Mouse (Mus musculus) stomach, embryonic 14.5 days (tissue): ENCODE measurements around the gene Sash1. TPM values are rescaled to one million over a fixed set of nuclear protein-coding genes. Genes with fewer than 3 reads are reported as not detected.

Source experiments
- ATAC-seq: fragments of 200-750 bp; cut with Nextera tagmentation; 2 replicates; pipeline ENCODE4 v1.8.0; 2017; ENCODE audit warnings: low read depth, moderate TSS enrichment; ENCODE audit not compliant: insufficient number of reproducible peaks, insufficient read depth, low FRiP score
- H3K27ac ChIP-seq: fragments of 300-500 bp; sonication (generic); 2 replicates; pipeline ENCODE4 v1.5.1; 2014; ENCODE audit warnings: mild to moderate bottlenecking, low read length, moderate library complexity, mixed read lengths
- H3K27me3 ChIP-seq: fragments of 300-500 bp; sonication (generic); 2 replicates; pipeline ENCODE4 v1.6.1; 2014; ENCODE audit warnings: low read length, control low read depth, mixed read lengths; ENCODE audit not compliant: control insufficient read depth, insufficient read depth
- H3K36me3 ChIP-seq: fragments of 300-500 bp; sonication (generic); 2 replicates; pipeline ENCODE4 v1.6.1; 2014; ENCODE audit warnings: mild to moderate bottlenecking, control low read depth, low read length, moderate library complexity, mixed read lengths; ENCODE audit not compliant: control insufficient read depth, insufficient read depth
- H3K4me1 ChIP-seq: fragments of 300-500 bp; sonication (generic); 2 replicates; pipeline ENCODE4 v1.6.1; 2014; ENCODE audit warnings: low read length, control low read depth, mixed read lengths; ENCODE audit not compliant: control insufficient read depth, insufficient read depth
- H3K4me2 ChIP-seq: fragments of 300-500 bp; sonication (generic); replicated peaks from 2 replicates; pipeline ENCODE4 v1.6.1; 2014; ENCODE audit warnings: low read depth, low read length, control low read depth
- H3K4me3 ChIP-seq: fragments of 300-500 bp; sonication (generic); 2 replicates; pipeline ENCODE4 v1.5.1; 2014; ENCODE audit warnings: low read depth, low read length, control low read depth
- H3K9ac ChIP-seq: fragments of 300-500 bp; sonication (generic); replicated peaks from 2 replicates; pipeline ENCODE4 v1.6.1; 2014; ENCODE audit warnings: low read depth, mild to moderate bottlenecking, control low read depth, low read length, moderate library complexity, mixed read lengths
- H3K9me3 ChIP-seq: fragments of 300-500 bp; sonication (generic); 2 replicates; pipeline ENCODE4 v1.6.1; 2016; ENCODE audit warnings: low read depth, low read length, control low read depth; ENCODE audit not compliant: control insufficient read depth
- WGBS: fragments of 180-500 bp; shearing (Covaris S2); extraction: QIAGEN DNeasy Blood & Tissue Kit; methylation state at CpG from one replicate; pipeline ENCODE4 v1.1.7; 2014; 5-methylcytosine and 5-hydroxymethylcytosine counted together
- polyA plus RNA-seq: library from polyadenylated mRNA; unstranded; fragments of >200 nt; fragmentation: Nextera tagmentation; extraction: Ambion mirVana; gene quantifications from 2 replicates; pipeline ENCODE4 v1.2.1, GENCODE M21; 2014

Gene Sash1
- polyA plus RNA-seq, 1 experiment from 2014 or later, result 9.3 TPM

DNA sequence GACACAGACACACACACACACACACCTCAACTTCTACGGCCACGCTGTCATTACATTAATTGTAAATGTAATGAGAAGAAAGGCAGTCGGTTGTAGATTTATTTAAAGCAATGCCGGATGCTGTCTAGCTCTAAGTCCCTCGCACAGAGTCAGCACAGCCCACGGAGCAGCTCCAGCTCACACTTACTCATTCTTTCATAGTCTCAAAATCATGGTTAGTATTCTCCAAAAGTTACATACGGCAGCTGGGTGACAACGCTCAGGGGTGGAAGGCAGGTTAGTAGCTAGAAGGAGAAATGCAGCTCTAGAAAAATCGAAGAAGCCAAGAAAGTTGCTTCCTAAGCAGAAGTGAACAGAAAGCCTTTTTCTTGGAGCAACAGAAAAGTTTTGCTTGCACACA lies 124.2 kb downstream of the Sash1 start:
- peak overlapping the region; percentile 21 for H3K4me3 ChIP-seq
- whole genome bisulfite sequencing, result 45% methylated on average over 9 of the region's 9 CpGs
- H3K9ac ChIP-seq, result peak overlapping the region; percentile 18; the same call in 1 of the 2 replicates
- H3K9me3 ChIP-seq, result no peaks in the 10 kb centered on the region
- no peaks in the 10 kb centered on the region for H3K27me3 ChIP-seq
- H3K36me3 ChIP-seq, result no peaks in the 10 kb centered on the region; the same call in 1 of the 2 replicates
- peaks cover 27% of the 10 kb centered on the region; the same call in 1 of the 2 replicates for H3K4me1 ChIP-seq
- H3K4me2 ChIP-seq, result peak overlapping the region; percentile 36
- H3K27ac ChIP-seq, result peak overlapping the region; percentile 84
- no peak for ATAC-seq

- H3K4me1 ChIP-seq, result peaks cover 32% of the 10 kb centered on the region; the same call in 1 of the 2 replicates
- H3K4me2 ChIP-seq, result peak overlapping the region; percentile 36
- no peaks in the 10 kb centered on the region; the same call in 1 of the 2 replicates for H3K36me3 ChIP-seq
- H3K9me3 ChIP-seq, result no peaks in the 10 kb centered on the region
- no peak overlapping the region; the same call in 1 of the 2 replicates for H3K27ac ChIP-seq
- H3K27me3 ChIP-seq, result no peaks in the 10 kb centered on the region
- H3K9ac ChIP-seq, result no peak overlapping the region
- ATAC-seq, result no peak
- WGBS, result 19% methylated on average over 4 of the region's 4 CpGs
- peak overlapping the region; percentile 21; the same call in 1 of the 2 replicates for H3K4me3 ChIP-seq
These were observed 125.3 kb downstream of the Sash1 start for GRCm38 (mm10) chr10:8760598-8760997.

GRCm38 (mm10) chr10:8759228-8759627 lies 126.6 kb downstream of the Sash1 start:
- Histone ChIP-seq H3K27me3 (no peaks in the 10 kb centered on the region), H3K9me3 (no peaks in the 10 kb centered on the region), H3K9ac (no peak overlapping the region), H3K4me2 (no peak overlapping the region), H3K4me1 (peaks cover 32% of the 10 kb centered on the region; the same call in 1 of the 2 replicates), H3K4me3 (no peak overlapping the region), H3K27ac (peak overlapping the region; percentile 39; the same call in 1 of the 2 replicates), H3K36me3 (no peaks in the 10 kb centered on the region)
- 83% methylated on average over 7 of the region's 7 CpGs for WGBS
- no peak for ATAC-seq

DNA sequence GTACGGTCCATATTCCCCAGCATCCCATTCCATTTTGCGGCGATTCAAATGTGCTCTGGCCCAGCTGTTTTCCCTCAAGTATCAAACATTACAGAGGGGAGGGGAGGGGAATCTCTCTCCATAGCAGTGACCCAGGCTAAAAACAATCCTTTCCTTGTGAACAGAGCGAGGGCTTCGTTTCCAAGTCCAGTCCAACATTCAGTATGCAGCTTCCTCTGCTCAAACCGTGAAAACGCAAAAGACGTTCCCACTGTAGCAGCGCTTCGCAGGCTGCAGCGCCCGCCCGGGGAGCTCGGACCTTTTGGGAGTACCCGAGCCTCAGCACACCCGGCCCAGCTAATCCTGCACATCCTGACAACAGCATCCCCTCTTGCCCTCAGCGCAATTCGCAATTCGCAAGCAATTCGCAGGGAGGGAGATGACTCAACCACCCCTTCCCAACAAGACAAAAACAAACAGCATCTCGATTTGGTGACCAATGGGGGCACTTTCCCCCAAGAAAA lies 128.4 kb downstream of the Sash1 start:
- no peaks in the 10 kb centered on the region for H3K9me3 ChIP-seq
- H3K4me3 ChIP-seq, result no peak overlapping the region
- H3K36me3 ChIP-seq, result peaks cover 4% of the 10 kb centered on the region
- peaks cover 26% of the 10 kb centered on the region; the same call in 1 of the 2 replicates for H3K4me1 ChIP-seq
- 19% methylated on average over 21 of the region's 21 CpGs for WGBS
- peak; percentile 43; the same call in 1 of the 2 replicates for ATAC-seq
- H3K4me2 ChIP-seq, result peak overlapping the region; percentile 42
- peak overlapping the region; percentile 94 for H3K27ac ChIP-seq
- no peak overlapping the region for H3K9ac ChIP-seq
- no peaks in the 10 kb centered on the region for H3K27me3 ChIP-seq

DNA sequence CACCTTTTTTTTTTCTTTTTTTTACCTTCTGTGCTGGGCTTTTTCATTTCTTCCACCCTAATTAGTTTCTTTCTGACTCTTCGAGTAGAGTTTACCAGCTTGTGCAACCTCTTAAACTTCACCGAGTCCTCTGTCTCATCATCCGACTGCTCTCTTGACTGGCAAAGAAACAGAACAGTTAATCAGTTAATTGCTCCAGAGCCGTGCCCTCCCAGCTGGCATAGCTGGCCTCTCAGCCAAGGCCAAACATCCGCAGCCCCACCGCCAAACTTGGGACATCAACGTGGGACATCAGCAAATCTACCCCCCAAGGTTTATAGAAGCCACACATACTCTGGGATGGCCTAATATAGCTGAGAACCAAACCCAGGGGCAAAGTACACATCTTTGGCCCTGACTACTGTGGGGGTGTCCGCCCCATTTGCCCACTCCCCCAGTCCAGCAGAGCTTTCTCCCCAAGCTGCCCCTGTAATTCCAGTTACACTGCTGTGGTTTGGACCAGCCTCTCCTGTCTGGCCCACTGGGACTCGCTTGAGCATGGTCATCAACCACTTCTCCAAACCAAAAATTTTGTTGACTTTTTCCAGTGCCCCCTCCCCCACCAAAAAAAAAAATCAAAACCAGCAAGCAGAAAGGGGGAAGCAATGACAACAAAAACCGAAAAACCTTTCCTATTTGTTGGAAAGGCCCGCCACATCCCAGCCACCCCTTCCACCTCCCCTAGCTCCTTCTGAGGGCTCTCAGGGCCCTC lies 129.1 kb downstream of the Sash1 start:
- 56% methylated on average over 11 of the region's 11 CpGs for WGBS

DNA sequence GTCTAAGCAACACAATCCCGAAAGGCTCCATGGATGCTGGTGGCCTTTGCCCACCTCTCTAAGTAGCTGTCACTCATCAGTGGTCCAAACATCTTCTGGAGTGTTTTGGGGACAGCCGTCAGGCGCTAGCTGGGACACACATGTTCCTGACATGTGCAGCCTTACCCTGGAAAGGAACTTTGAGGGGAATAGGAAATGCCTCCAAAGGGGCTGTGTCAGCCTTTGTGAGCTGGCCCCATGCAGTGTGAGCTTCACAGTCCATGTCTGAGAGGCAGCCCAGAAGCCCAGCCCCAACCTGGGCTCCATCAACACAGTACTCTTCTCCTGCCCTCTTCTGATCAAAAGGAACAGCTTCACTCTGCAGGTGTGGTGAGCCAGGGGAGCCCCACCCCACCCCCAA lies 132.5 kb downstream of the Sash1 start:
- no peaks in the 10 kb centered on the region for H3K27me3 ChIP-seq
- no peak for ATAC-seq
- H3K27ac ChIP-seq, result no peak overlapping the region
- peaks cover 16% of the 10 kb centered on the region; the same call in 1 of the 2 replicates for H3K4me1 ChIP-seq
- H3K36me3 ChIP-seq, result peaks cover 4% of the 10 kb centered on the region
- H3K4me3 ChIP-seq, result no peak overlapping the region
- no peak overlapping the region for H3K4me2 ChIP-seq
- 87% methylated on average over 3 of the region's 3 CpGs for WGBS
- H3K9me3 ChIP-seq, result no peaks in the 10 kb centered on the region
- H3K9ac ChIP-seq, result no peak overlapping the region

More for the DNA sequence above, 129.1 kb downstream of the Sash1 start:
- peaks cover 4% of the 10 kb centered on the region for H3K36me3 ChIP-seq
- H3K4me1 ChIP-seq, result peaks cover 26% of the 10 kb centered on the region; the same call in 1 of the 2 replicates
- H3K4me2 ChIP-seq, result peak overlapping the region; percentile 42
- H3K9ac ChIP-seq, result no peak overlapping the region
- 0 out of 2 replicates have a peak overlapping the region, but pooled peaks have one; percentile 1 for H3K4me3 ChIP-seq
- peak overlapping the region; percentile 94 for H3K27ac ChIP-seq
- H3K27me3 ChIP-seq, result no peaks in the 10 kb centered on the region
- no peak for ATAC-seq
- no peaks in the 10 kb centered on the region for H3K9me3 ChIP-seq

DNA sequence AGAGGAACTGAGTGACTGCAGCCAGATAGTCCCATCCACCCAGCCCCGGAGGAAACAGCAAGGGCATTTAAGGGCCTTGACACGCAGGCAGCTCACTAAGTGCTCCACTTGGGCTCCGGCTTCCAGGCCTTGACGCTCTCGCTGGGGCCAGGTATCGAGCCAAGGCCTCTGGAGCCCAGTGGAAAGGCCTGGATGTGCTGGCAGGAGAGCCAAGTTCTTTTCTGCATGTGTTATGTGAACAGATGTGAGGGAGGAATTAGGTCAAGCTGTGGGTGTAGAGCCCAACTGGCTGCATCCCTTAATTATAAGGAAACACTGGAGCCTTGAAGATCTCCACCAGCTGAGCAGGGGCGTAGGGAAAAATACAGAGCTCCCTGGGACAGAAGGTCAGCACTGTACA lies 133.4 kb downstream of the Sash1 start:
- no peak overlapping the region for H3K4me3 ChIP-seq
- no peak overlapping the region for H3K4me2 ChIP-seq
- no peaks in the 10 kb centered on the region for H3K27me3 ChIP-seq
- H3K9me3 ChIP-seq, result no peaks in the 10 kb centered on the region
- no peak overlapping the region for H3K9ac ChIP-seq
- ATAC-seq, result no peak
- H3K27ac ChIP-seq, result no peak overlapping the region
- 84% methylated on average over 7 of the region's 7 CpGs for WGBS
- peaks cover 10% of the 10 kb centered on the region; the same call in 1 of the 2 replicates for H3K4me1 ChIP-seq
- H3K36me3 ChIP-seq, result peaks cover 4% of the 10 kb centered on the region

DNA sequence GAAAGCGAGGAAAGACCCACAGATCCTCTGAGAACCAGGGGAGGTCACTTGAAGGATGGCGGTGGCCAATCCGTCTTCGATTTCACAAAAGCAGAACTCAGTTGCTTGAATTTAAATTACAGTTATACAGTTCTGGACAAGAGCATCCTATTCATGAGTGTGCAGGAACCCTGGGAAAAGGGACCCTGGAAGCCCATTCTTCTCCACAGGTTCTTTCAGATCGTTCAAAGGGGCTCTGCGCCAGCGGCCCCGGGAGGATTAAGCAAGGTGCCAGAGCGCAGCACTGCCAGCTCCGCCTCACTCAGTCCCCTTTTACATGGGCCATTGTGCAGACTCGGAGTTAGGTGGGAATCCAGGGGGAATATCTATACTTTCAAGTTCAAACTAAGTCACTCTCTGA lies 136.3 kb downstream of the Sash1 start:
- H3K4me2 ChIP-seq, result no peak overlapping the region
- no peak overlapping the region for H3K9ac ChIP-seq
- H3K4me3 ChIP-seq, result no peak overlapping the region
- H3K27ac ChIP-seq, result no peak overlapping the region
- H3K27me3 ChIP-seq, result no peaks in the 10 kb centered on the region
- H3K4me1 ChIP-seq, result no peaks in the 10 kb centered on the region
- 90% methylated on average over 11 of the region's 11 CpGs for WGBS
- ATAC-seq, result no peak
- peaks cover 9% of the 10 kb centered on the region for H3K36me3 ChIP-seq
- H3K9me3 ChIP-seq, result no peaks in the 10 kb centered on the region
